Mouse (Mus musculus): ENCODE results near the gene Mospd3. TPM values are rescaled to one million over a fixed set of nuclear protein-coding genes. Genes with fewer than 3 reads are reported as not detected.

The Mospd3 gene
- 64.0 and 69.9 TPM in 2 replicates for polyA plus RNA-seq (2012; ENCODE audit: insufficient read depth, insufficient read length, missing spikeins)

DNA sequence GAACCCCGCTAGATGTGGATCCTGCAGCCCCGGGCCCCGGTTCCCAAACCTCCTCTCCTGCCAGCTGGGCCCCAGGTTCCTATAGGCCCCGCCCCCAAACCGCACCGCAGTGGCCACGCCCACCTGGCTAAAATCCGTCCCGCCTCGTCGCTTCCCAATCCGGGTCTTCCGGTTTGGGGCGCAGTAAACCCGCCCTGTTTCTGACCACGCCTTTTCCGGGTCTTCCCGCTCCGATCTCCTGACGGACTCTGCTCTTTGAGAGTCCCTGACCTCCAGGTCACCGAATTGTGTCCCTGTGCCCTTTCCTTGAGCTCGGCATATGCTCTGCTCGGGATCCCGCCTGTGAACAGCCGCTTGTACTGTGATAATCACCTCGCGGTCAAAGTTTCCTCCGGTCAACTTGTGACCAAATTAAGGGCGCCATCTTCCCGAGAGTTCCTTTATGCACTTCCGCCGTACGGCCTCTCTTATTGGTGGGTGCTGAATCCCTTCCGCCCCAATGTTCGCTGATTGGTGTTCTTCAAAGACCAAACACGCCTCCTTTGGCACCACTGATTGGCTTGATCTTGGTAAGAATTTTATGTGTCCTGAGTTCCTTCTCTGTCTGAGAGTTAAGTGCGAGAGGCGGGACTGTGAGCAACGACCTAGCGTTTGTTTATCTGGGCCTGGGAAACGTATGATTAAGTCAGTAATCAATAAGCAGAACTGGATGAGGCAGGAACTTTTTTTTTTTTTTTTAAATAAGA, at the start of gene Mospd3:
Mospd3 (minus strand) TSS at position 440 of the 746 bp plus-strand sequence.
- peak within 1 kb of the TSS; percentile 85 for H3K27ac ChIP-seq (ENCODE audit: insufficient read depth, low read depth, low read length)
- peaks cover 27% of the 10 kb centered on the region for H3K4me1 ChIP-seq (ENCODE audit: control insufficient read depth, insufficient read depth, low read length)
- H3K4me3 ChIP-seq (ENCODE audit: insufficient read depth, low read length), result peak within 1 kb of the TSS; percentile 75
- TF ChIP-seq POLR2A (IDR thresholded peaks at IDR 0.05; ENCODE audit: borderline replicate concordance, low read depth, low read length) (no peak), CTCF (IDR thresholded peaks at IDR 0.05; ENCODE audit: low read depth, low read length) (no peak)

DNA sequence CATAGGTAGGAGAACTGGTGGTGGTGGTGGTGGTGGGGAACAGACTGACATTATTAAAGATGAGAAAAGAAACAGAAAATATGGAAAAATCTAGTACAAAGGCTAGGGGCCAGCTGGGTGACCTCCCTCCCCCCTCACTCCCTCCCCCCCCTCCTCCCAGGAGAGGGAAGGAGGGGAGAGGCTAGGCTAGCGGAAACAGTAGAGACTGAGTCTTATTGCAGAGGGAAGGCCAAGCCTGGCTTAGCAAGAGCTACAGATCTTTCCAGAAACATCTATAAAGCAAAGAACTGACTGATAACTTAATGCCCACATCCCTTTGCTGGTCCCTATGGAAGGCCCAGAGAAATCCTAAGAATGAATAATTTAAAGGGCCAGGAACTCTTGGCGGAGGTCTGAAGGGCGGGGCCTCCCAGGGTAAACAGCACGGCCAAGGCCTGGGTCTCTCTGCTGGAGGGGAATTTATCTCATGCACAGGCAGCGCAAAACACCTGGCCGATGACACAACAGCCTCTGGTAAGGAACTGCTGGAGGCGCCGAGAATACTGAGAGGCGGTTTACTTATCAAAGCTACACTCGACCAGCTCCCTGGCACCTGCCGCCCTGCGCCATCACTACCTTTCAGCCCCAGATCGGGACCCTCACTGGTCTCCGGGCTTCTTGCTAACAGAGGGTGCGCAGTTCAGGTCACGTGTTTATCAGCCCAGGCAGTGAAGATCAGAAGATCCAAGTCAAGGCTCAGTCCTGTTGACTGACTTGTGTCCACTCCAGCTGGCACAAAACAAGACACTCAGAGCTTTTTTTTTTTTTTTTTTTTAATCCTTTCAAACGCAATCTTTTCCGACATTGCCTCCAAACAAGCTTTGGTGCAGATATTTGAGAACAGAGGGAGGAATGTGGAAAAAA, 49.1 kb upstream of the Mospd3 start:
- Histone ChIP-seq H3K4me1 (ENCODE audit: control insufficient read depth, insufficient read depth, low read length) (0 out of 2 replicates have a peak, but pooled peaks cover 4% of the 10 kb centered on the region), H3K4me3 (ENCODE audit: insufficient read depth, low read length) (no peak overlapping the region), H3K27ac (ENCODE audit: insufficient read depth, low read depth, low read length) (no peak overlapping the region)
- TF ChIP-seq POLR2A (IDR thresholded peaks at IDR 0.05; ENCODE audit: borderline replicate concordance, low read depth, low read length) (no peak), CTCF (IDR thresholded peaks at IDR 0.05; ENCODE audit: low read depth, low read length) (no peak)

DNA sequence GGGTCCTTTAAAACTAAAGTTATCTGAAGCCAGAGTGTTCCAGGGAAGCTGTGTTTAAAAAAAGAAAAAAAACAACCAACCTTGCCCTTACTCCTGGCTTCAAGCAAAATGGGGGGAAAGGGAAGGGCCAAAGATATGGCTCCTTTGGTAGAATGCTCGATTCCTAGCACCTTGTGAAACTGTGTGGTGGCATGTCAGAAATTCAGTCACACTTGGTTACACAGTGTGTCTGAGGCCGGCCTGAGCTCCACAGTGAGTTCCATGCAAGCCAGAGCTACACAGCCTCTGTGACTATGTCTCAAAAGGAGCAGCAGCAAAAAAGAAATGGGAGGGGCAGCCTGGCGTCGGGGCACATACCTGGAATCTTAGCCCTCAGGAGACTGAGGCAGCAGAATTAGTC, 48.4 kb upstream of the Mospd3 start:
- Histone ChIP-seq H3K4me1 (ENCODE audit: control insufficient read depth, insufficient read depth, low read length) (0 out of 2 replicates have a peak, but pooled peaks cover 4% of the 10 kb centered on the region), H3K4me3 (ENCODE audit: insufficient read depth, low read length) (no peak overlapping the region), H3K27ac (ENCODE audit: insufficient read depth, low read depth, low read length) (no peak overlapping the region)
- TF ChIP-seq CTCF (IDR thresholded peaks at IDR 0.05; ENCODE audit: low read depth, low read length) (no peak), POLR2A (IDR thresholded peaks at IDR 0.05; ENCODE audit: borderline replicate concordance, low read depth, low read length) (no peak)

DNA sequence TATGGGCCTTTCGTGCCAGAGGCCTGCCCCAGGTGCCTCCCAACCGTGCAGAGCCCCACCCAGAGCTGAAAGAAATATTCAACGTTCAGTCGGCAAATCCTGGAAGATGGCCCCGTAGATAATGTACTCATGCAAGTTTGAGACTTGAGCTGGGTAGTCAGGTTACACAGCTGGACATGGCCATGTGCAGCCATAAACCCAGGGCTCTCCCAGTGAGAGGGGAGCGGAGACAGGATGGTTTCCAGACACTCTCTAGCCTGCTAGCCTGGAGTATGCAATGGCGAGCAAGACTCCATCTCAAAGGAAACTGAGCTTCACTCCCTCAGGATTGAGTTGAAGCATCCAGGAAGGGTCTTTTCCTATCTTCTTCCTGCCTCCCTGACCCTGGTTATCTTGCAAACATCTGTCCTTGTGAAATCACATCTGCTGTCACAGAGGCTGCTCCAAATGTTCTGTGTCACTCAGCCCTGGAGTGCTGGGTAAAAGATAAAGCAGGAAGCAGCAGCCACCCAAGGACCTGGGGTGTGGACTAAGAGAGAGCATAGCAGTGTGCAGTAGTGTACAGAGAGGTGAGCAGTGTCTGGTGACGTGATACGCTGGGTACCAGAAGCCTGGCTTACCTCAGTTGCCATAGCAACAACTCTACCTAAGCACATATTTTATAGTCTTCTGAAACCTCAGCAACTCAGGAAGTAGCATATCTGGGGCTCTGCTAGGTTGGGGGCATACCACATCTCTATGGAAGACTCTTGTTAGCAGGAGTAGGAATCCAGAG, 47.2 kb upstream of the Mospd3 start:
- Histone ChIP-seq H3K4me1 (ENCODE audit: control insufficient read depth, insufficient read depth, low read length) (0 out of 2 replicates have a peak, but pooled peaks cover 4% of the 10 kb centered on the region), H3K4me3 (ENCODE audit: insufficient read depth, low read length) (no peak overlapping the region), H3K27ac (ENCODE audit: insufficient read depth, low read depth, low read length) (no peak overlapping the region)
- TF ChIP-seq POLR2A (IDR thresholded peaks at IDR 0.05; ENCODE audit: borderline replicate concordance, low read depth, low read length), result no peak
- TF ChIP-seq CTCF (IDR thresholded peaks at IDR 0.05; ENCODE audit: low read depth, low read length), result no peak

DNA sequence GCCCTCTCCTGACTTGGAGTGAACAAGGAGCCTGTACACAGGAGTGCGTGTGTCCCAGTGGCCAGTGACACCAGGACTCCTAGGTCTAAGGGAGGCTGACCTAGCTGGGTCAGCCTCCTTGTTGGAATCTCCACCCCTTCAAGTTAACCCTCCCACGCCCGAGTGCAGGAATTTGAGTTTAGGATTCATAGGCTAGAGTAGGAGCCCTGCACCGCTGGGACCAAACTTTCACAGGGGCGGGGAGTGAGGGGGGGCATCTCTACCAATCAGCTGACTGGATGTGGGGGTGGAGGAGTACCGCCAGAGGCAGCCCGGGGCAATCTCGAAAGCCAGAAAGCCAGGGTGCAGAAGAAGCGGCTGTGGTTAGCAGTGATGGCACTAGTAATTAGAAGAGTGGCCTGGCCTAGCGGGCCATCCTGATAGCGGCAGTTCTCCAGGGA, 44.8 kb upstream of the Mospd3 start, which contains the start of gene Irs3:
Irs3 (minus strand) TSS at position 63 of the 440 bp plus-strand sequence.
- Histone ChIP-seq H3K4me1 (ENCODE audit: control insufficient read depth, insufficient read depth, low read length) (no peaks in the 10 kb centered on the region), H3K27ac (ENCODE audit: insufficient read depth, low read depth, low read length) (no peak within 1 kb of the TSS), H3K4me3 (ENCODE audit: insufficient read depth, low read length) (peak within 1 kb of the TSS; percentile 36)
- TF ChIP-seq CTCF (IDR thresholded peaks at IDR 0.05; ENCODE audit: low read depth, low read length), result no peak
- TF ChIP-seq POLR2A (IDR thresholded peaks at IDR 0.05; ENCODE audit: borderline replicate concordance, low read depth, low read length), result no peak

DNA sequence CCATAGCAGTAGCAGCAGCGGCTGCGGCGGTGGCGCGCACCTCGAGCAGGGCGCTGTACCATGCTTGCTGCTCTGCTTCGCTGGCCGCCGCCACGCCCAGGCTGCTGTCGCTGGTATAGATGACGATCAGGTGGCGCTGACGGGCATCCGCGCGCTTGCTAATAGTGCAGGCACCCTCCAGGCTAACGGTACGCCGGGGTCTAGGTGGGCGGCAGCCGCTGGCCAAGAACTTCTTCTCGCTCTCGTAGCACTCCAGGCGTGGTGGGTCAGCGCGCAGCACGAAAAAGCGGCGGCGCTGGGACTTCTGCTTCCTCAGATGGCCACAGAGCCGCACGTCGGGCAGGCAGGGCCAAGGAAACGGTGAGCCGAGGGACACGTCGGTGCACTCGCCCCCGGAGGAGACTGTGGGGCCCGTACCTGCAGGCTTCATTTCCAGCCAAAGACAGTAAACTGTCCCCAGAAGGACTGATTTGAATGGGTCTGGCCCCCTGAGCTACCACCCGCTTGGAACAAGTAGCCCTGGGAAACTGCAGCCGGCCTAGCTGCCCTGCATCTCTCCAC, 44.3 kb upstream of the Mospd3 start:
- Histone ChIP-seq H3K4me1 (ENCODE audit: control insufficient read depth, insufficient read depth, low read length) (no peaks in the 10 kb centered on the region), H3K4me3 (ENCODE audit: insufficient read depth, low read length) (peak overlapping the region; percentile 36), H3K27ac (ENCODE audit: insufficient read depth, low read depth, low read length) (no peak overlapping the region)
- no peak for TF ChIP-seq POLR2A (IDR thresholded peaks at IDR 0.05; ENCODE audit: borderline replicate concordance, low read depth, low read length)
- TF ChIP-seq CTCF (IDR thresholded peaks at IDR 0.05; ENCODE audit: low read depth, low read length), result no peak

DNA sequence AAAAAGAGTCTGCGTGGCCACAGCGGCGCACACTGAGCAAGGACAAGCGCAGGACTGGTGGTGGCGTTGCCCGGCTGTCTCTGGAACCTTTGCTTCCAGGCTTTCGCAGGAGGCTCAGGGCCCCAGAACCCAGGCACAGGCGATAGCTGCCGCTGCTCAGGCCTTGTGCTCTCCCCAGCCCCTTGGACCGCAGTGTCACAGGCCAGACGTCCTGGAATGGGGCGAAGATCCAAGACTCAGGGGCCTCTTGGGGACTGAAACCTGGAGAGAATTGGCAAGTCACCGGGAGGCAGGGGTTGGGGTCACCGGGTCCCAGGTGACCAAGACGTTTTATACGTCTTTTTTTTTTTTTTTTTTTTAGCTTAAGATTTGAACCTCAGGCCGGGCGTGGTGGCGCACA, 43.6 kb upstream of the Mospd3 start:
- Histone ChIP-seq H3K4me3 (ENCODE audit: insufficient read depth, low read length) (no peak overlapping the region), H3K27ac (ENCODE audit: insufficient read depth, low read depth, low read length) (no peak overlapping the region), H3K4me1 (ENCODE audit: control insufficient read depth, insufficient read depth, low read length) (no peaks in the 10 kb centered on the region)
- TF ChIP-seq POLR2A (IDR thresholded peaks at IDR 0.05; ENCODE audit: borderline replicate concordance, low read depth, low read length), result no peak
- TF ChIP-seq CTCF (IDR thresholded peaks at IDR 0.05; ENCODE audit: low read depth, low read length), result no peak

DNA sequence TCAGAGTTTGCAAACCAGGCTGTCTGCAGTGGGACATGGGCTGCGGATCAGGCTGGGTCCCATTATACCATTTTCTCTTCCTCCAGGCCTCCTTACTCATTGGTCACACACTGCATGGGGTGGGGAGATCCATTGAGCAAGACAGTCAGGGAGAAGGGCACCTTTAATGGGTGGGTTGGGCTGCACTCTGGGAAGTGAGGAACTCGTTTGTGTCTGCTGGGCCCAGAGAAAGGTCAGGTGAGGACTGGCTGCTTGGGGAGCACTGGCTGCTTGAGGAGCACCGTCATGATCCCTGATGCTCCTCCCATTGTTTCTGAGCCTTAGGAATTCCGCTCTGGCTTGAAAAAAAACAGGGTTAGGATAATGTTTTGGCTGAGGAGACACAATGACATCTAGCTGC, 42.0 kb upstream of the Mospd3 start:
- Histone ChIP-seq H3K4me3 (ENCODE audit: insufficient read depth, low read length) (no peak overlapping the region), H3K27ac (ENCODE audit: insufficient read depth, low read depth, low read length) (no peak overlapping the region), H3K4me1 (ENCODE audit: control insufficient read depth, insufficient read depth, low read length) (no peaks in the 10 kb centered on the region)
- no peak for TF ChIP-seq CTCF (IDR thresholded peaks at IDR 0.05; ENCODE audit: low read depth, low read length)
- no peak for TF ChIP-seq POLR2A (IDR thresholded peaks at IDR 0.05; ENCODE audit: borderline replicate concordance, low read depth, low read length)

DNA sequence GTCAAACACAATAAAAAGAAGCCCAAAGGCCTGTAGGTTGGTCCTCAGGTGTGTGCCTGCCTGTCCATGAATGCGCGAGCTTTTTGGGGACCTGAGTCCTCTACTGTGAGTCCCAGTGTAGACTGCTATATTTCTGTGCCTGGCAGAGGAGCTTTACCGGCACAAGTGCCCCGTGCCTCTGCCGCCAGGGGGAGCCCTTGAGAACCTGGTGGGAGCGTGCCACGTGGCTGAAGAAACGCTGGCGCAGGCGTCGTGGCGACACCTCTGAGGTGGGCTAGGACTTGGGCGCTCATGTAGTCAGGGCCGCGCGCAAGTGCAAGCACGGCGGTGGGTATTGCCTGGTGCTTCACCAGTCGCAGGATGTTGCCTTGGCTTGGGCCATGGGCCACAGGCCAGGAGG, 40.2 kb upstream of the Mospd3 start, which contains the start of gene Sap25:
Sap25 (plus strand) TSS at position 281 of the 400 bp plus-strand sequence.
- TF ChIP-seq POLR2A (IDR thresholded peaks at IDR 0.05; ENCODE audit: borderline replicate concordance, low read depth, low read length) (no peak), CTCF (IDR thresholded peaks at IDR 0.05; ENCODE audit: low read depth, low read length) (no peak)
- Histone ChIP-seq H3K4me1 (ENCODE audit: control insufficient read depth, insufficient read depth, low read length) (no peaks in the 10 kb centered on the region), H3K27ac (ENCODE audit: insufficient read depth, low read depth, low read length) (no peak within 1 kb of the TSS)

More for the DNA sequence above, 40.2 kb upstream of the Mospd3 start, which contains the start of gene Sap25:
- no peak within 1 kb of the TSS for H3K4me3 ChIP-seq (ENCODE audit: insufficient read depth, low read length)
